In genomic region chr7:117720426-117720825, GRCm38 (mm10) we compare ENCODE assay signal across 26 mouse cellular contexts.
"Had no signal": no experiment of that assay in that cellular context is flagged by ENCODE, and none has a peak within 500 bp of the region (broad histone marks: within the 10 kb centered on the region; RNA-seq: fewer than 3 reads in every experiment).

No protein-coding gene starts in this region.

- ATAC-seq: hindbrain, postnatal 0 days; intestine, embryonic 16.5 days; liver, embryonic 12.5 days had no signal

- H3K4me3 ChIP-seq: gastrocnemius, adult 2 months; heart, embryonic 13.5 days; heart, embryonic 15.5 days; hindbrain, embryonic 13.5 days; hindbrain, embryonic 15.5 days; kidney, embryonic 15.5 days; limb, embryonic 13.5 days; limb, embryonic 15.5 days; liver, embryonic 12.5 days had no signal

- DNase-seq: gastrocnemius, adult 2 months; gastrocnemius, postnatal 10 days; gastrocnemius, postnatal 36 days; heart, adult 18-20 months; heart, postnatal 14 days; heart, postnatal 36 days; kidney, adult 11 months; kidney, adult 2 months; kidney, adult 9 months; kidney, postnatal 14 days; kidney, postnatal 36 days; layer of hippocampus, adult 9-11 months; layer of hippocampus, postnatal 36 days; left cerebral cortex, postnatal 4 days had no signal

- H3K27ac ChIP-seq: gastrocnemius, adult 2 months; heart, embryonic 13.5 days; heart, embryonic 15.5 days; hindbrain, embryonic 13.5 days; hindbrain, embryonic 15.5 days; hindbrain, postnatal 0 days; kidney, embryonic 15.5 days; kidney, postnatal 0 days; limb, embryonic 13.5 days; limb, embryonic 15.5 days; liver, embryonic 12.5 days; liver, embryonic 14.5 days had no signal
